Mouse (Mus musculus) megakaryocyte, adult 5-6 weeks (primary cell): ENCODE measurements at regions not wholly inside any gene's neighbourhood (a gene's known extent, or its start where the extent isn't known, plus 50 kb on each side); places are given as distances from the start of the nearest gene placed in this dataset.

Experiments
- ATAC-seq: 2 replicates; pipeline ENCODE4 v1.8.0; 2016; ENCODE audit warnings: mild to moderate bottlenecking, inconsistent platforms; ENCODE audit not compliant: poor library complexity, severe bottlenecking

DNA sequence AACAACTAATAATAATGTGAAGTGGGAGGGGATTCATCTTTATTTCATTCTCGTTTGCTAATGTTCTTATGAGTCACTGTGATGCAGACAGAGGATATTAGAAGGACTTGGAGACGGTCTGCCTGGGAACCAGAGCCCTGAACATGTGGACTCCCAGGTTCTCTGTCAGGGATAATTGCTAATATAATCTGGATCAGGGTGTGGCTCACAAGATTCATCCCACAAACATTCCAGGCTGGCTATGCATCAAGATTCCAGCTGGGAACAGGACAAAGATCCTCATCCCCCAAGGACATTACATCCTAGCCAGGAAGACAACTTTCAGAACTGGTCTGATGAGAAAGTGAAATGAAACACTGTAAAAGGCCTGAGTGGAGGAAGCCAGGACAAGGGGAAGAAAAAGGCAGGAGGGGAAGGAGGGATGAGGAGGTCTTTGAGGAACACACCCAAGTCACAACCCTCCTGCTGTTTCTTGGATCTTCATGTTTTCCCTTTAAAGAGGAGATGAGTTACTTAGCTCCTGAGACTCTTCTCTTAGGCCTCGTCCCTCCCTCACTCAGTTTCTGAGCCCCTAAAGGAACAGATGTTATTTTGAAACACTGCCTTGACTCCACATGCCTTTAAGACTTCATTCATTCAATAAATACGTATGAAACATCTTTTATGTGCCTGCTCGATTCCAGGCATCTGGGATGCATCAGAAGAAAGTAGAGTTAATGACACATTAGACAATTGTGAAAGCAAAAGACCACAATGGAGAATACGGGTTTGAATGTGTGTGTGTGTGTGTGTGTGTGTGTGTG is 360.9 kb downstream of the Efnb2 start:
- no peak for ATAC-seq

DNA sequence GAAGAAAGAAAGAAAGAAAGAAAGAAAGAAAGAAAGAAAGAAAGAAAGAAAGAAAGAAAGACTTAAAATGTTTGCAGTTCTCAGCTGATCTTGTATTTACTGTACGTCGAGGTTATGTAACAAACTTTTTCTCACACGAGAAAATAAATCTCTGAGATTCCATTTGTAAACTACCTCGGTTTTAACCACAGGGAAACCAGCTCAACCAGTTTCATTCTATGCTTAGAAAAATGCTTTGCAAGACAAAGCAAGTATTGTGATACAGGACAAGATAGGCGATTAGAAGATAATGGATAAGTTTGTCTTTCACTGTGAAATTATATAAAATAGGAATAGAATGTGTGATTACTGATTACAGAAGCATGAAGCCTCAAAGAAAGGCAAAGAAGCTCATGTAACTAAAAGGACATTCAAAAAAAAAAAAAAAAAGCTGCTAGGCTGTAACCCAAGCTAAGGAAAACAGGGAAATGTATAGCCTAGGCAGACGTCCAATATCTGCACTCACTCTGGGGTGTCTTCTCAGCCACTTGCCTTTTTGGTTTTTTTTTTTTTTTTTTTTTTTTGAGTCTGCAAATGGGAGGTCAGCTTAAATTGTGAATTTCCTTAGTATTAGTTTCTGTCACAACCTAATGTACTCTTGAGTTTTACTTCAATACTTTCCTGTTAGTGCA is 368.3 kb downstream of the Efnb2 start:
- no peak for ATAC-seq

DNA sequence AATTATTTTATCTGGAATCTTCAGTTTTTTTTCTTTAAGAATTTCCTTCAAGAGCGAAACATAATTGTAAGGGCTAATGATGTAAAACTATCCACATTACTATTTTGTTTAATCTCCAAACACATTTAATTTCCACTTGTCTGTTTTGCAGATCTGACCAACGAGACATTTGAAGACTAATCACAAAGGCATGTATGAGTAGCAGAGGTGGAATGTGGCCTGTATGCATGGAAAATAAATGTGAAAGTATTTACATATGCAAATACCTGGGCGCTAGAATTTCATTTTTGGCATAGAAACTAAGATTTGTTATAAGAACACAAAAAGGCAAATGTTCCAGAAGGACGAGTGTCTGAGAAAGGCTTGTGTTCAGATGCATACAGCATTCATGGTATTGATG is 375.2 kb downstream of the Efnb2 start:
- ATAC-seq, result no peak

DNA sequence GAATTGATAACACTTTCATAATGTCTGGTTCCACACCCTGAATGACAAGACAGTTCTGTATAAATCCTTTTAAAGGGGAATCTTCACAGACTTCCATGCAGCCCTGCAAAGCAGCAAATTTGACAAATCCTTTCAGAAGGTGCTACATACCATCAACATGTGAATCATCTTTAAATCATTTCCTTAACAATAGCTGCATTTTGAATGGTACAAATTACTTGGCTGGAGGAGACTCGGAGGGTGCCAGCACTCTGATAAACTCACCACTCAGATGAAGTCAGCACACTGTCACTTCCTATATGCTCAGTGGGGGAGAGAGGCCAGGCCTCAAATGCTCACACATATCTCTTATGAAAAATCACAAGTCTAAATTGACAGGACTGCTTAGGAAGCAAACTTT is 386.1 kb downstream of the Efnb2 start:
- ATAC-seq, result no peak

DNA sequence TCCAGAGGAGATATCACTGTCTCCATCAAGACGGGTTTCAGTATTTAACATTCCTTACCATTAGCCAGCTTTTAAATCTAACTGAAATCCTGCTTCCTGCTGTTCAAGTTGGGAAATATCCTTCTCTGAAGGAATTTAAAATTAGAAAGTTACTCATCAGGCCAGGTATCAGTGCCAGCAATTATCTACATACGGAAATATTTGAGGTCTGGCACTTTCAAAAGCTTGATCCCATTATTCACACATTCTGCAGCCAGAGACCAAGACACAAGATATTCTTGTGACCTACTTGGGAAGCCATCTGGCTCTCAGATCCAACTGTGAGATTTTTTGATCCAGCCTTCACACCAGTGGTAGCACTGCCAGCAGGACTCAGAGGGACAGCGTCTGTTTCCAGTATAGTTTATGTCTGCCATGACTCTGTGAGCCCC is 386.8 kb downstream of the Efnb2 start:
- ATAC-seq, result no peak

DNA sequence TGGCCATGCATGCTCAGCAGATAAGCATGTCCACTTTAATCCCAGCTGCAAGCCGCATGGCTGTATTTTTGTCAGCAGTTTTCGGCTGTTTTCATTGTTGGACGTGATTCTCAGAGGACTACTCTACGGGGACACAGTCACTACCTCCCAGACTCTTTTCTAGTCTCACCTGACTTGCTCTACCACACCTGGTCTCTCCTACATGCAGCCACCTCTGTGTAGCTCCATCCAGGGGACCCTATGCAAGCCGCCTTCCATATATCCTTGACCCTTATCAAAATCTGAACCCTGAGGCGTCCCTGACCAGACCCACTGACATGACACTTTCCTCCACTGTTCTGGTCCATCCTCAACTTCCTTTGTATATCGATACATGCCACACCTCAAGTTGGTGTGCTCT is 402.2 kb downstream of the Efnb2 start:
- no peak for ATAC-seq

DNA sequence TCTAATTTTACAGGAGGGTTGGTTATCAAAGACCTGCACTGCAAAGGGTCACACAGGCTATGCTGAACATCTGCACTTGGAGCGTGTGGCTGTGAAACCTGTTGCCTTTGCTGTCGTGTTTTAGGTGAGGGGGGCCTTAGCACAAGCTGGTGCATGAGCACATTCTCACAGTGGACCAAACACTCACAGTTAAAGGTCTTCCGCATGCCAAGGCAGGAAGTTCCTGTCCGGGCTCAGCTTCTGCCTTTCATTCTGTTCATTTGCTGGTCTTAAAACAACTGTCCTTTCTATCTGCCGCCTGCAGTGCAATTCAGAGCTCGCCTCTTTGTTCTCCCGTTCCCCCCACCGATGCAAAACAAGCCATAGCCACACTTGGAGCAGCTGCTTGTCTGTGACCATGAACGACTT is 402.8 kb downstream of the Efnb2 start:
- no peak for ATAC-seq

DNA sequence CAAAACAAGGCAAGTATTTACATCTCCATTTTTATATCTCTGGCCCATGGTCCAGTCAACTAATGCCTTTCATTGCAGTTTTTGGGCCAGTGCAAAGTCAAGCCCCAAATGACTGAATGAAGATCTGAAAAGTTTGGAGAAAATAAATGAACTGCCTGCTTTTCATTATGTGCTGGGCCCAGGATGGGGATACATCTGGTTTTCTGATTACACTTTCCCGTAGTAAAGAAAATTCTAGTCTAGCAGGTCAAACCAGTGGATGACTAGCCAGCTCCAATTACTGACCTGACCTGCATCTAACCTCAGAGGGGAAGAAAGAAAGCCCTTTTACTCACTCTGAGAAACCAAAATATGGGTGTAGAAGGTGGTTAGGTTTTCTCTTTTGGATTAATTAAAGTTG is 404.7 kb downstream of the Efnb2 start:
- no peak for ATAC-seq

DNA sequence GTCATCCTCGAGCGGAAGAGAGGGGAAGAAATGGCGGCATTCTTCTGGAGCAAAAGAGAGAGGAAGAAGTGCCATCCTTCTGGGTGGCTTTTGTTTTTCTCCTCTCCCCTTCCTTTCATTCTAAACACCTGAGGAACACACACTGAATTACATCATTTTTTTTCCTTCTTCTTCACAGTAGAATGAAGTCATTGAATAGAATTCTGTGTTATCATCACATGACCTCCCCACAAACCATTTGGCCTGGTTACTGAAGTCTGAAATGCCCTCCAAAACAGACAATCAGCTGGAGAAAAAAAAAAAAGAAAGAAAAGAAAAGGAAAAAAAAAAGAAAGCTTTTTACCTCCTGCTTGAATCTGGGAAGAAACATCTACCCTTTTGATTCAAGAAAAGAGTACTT is 406.6 kb downstream of the Efnb2 start:
- ATAC-seq, result no peak

DNA sequence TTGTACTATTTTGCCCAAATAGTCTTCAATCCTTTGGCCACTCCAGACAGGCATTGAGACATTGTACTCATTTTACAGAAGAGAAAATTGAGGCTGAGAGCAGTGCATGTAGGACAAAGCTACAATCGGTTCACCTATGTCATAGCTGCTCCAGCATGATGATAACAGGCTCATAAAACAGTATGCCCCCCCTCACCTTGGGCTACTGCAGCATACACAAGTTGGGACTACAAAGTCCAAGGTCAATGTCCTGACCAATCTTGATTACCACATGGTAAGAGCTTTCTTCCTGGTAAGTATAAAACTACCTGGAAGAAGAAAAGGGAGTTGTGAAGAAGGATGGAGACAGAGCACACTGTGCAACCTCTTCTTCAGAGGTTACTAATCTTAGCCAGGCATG is 416.4 kb downstream of the Efnb2 start:
- ATAC-seq, result no peak

DNA sequence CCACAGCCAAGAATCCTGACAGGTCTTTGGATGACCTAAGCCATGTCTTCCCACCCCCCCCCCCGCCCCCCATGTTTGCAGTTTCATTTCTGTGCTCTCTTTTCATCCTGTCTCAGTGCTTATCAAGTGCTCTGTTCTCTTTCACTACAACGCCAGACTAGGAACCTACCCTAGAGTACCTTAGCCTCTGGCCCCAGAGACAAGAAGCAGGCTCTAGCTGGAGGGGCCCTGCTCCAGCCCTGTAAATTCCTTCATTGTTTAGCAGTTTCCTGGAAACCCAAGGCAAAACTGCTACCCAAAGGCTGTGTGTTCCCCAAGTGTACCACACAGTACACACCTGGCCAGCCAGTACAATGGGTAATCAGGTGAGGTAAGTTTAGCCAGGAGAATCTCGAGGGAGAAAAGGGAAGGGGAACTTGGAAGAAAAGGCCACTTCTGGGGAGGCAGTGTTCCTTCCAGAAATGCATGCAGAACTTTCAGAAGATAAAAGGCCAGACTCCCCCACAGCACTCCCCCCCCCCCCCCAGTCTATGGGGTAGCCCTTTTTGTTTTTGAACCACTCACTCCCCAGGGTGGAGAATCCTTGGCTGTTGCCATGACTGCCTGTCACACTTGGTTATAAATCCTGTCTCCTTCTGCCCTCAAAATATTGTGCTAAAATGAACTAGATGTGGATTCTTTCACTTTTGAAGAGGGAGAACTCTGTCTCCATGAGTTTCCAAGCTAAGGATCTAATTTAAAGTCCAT is 419.1 kb downstream of the Efnb2 start:
- no peak for ATAC-seq

DNA sequence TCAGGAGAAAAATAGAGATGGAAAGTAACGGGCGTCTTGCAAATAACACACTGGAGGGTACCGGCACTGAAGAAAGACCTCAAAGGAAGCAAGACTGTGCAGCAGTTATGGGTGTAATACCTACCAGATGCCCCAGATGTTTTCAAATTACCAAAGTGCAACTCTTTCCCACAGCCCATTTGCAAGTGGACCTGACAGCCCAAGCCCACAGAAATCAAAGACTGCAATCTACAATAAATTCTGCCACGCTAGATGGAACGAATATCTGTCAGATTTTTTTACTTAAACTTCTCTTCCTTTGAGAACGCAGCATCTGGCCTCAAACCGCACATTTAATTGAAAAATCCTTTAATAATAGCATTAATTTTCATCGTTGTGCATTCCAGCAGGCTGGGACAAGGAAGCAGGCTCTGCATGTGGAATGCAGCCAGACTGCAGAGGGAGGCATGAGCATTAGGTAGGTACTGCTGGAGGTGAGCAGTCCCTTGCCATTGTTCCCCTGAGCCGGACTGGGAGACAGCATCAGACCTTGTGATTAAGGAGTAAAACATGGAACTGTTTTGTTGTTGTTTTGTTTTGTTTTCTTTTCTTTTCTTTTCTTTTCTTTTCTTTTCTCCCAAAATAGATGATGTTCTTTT is 419.9 kb downstream of the Efnb2 start:
- no peak for ATAC-seq

DNA sequence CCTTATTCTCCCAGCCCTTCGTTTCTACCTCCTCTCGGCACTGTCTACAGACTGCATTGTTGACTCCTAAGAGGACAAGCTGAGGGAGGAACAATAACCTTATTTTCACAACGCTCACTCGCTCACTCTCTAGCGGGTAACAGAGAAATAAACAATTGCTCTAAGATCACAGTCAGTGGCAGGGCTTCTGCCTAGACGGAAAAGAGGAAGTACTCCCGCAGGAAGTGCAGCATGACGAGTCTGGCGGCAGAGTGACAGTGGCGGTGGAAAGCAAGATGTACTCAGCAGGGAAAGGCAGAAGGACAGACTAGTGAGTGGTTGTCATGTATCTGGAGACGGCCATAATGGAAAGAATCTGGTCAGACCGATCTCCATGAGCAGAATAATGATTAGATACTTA is 421.6 kb downstream of the Efnb2 start:
- ATAC-seq, result peak; percentile 82

DNA sequence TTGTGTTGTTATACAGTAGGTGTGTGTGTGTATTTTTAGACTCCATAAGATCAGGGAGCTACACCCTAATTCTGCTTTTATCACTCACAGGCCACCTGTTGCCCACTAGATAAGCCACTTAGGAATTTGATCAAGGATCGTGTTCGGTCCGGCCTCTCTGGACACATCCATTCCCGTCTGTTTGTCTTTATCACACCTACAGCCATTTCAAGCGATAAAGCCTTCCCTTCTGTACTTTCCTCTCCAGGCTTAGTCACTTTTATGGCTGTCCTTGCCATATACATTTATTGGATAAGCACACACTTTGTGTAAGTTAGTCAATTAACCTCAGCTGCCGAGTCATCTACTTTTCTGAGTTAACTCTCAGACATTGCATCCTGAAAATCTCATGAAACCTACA is 423.0 kb downstream of the Efnb2 start:
- ATAC-seq, result no peak

DNA sequence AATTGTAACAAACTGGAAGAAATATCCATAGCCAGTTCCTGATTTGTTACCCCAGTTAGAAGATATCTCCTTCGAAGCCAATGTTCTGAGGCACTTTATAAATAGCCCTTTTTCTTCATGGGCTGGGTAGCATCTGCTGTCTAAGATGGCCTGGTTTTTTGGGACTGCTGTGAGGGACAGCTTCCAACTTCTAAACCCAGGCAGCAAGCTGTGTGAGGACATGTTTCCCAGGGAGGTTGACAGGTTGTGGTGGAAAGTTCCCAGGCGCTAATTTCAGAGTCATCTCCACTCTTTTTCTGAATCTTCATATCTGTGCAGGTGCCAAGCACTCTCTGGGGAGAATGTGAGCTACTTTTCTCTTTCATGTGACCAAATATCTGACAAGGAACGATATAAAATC is 427.4 kb downstream of the Efnb2 start:
- ATAC-seq, result no peak

DNA sequence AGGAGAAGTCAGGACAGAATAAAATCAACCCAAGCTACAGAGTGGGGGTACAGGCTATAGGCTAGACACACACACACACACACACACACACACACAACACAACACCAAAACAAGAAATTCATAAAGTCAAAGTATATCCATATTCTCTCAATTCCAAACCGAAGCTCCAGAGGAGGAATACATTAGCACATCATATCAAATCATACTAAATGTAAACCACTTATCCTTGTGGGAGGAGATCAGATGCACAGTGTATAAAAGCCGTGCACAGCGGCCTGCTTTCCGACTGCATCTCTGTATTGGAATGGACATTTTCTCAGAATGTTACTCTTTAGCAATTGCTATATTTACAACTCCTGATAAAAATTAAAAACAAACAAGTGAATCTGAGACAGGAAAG is 427.9 kb downstream of the Efnb2 start:
- no peak for ATAC-seq

DNA sequence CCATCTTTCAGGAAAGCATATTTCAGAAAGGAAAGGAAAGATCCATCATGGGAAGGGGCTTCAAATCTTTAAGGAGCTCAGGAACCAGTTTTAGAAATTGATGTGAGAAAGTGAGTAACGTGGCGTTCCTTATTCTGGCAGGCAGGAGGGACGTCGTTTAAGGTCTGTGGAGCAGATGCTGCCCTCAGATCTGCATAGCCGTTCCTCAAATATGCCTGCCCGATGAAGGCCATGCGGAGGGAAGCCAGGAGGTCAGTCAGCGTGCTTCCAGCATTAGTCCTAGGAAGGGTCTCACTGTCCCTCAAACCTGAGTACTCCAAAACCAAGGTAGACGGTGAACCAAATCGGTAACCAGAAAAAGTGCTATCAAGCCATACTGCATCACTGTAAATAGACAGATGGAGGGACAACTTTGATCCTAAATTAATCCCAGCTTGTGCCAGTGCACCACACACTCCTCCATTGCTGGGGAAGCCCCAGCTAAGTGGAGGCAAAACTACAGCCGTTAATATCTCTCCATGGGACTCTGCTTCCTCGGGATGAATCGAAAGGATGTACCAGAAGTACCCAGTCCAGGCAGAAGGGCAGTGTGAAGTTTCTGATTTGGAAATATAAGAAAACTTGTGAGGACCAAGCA is 428.9 kb downstream of the Efnb2 start:
- no peak for ATAC-seq

DNA sequence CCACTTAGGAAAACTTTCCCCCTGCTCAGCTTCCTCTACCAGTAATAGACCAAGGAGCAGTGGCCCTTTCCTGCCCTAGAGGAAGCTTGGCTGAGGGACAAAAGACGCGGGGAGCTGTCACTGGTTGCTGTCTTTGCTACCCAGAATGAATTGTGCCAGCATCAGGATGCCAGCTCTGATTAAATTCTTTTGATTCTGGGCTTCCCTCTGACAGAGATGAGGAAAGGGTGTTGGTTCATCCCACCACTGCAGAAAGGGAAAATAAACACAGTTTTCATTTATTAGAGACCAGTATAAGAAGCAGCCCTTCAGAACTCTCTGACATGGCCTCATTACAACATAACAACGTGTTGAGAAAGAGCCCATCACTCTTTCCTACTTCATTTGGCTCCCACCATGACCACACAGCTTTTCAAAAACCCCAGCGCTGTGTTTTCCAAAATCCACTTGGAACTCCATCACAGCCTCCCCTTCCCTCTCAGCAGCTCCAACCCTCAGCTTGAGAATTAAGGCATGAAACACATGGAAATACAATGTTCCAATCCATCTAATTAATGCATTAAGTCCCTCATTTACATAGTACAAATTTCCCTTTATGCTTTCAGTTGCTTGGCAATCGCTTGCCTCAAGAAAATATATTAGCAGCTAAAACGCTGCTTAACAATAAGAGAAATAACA is 429.6 kb downstream of the Efnb2 start:
- no peak for ATAC-seq

DNA sequence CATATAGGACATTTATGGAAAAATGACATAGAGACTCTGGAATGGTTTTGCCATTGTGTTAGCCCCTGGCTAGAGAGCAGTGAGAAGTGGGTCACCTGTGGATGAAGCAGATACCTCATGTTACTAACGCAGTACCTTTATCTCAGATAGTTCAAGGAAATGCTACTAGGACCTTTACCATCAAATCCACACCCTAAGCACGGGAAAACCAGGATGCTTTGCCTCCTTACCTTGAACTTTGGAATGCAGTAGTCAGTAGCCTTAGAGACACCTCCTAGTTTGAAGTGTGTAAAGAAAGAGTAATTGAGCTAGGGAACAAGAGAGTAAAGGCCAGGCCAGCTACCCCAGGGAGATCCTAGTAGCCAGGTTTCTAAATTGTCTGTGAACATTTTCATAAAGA is 435.0 kb downstream of the Efnb2 start:
- ATAC-seq, result no peak

DNA sequence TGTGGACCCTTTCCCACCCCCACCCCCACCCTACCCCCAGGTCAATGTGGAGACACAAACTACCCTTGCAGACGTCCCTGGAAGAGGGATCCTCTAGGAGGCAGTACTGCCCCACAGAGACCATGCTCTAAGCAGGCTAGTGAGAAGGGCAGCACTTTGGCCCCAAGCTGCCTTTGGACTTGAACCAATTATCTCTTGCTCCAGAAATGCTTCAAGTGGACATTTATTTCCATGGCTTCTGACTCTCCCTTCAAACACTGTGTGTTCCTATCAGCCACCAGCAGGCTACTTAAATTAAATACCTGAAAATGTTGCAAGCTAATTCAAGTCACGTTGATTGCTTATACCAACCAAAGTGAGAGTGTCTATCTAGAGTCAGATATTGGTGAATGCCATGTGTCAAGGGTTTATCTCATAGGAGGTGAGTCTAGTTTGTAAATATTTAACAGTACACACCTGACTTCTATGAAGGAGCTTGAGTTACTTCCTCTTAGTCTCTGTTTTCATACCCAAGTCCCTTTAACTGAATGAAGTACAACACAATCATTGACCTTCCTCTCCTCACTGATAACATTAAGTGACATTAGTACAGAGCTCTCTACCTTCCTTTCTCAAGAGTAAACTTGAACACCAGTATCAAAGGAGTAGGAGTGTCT is 435.7 kb downstream of the Efnb2 start:
- no peak for ATAC-seq
